Mouse (Mus musculus) left cerebral cortex, adult 2 months (tissue): ENCODE measurements around the gene Ccdc155. TPM values are rescaled to one million over a fixed set of nuclear protein-coding genes. Genes with fewer than 3 reads are reported as not detected.
A peak's percentile ranks its signal among the peaks of the same experiment; 100 is the strongest.

Experiments used
- DNase-seq, 2 experiments: peaks; one replicate each; pipeline ENCODE4 v3.0.0; 2021 to 2022; ENCODE audit warnings: low spot score in 2 of 2, mixed read lengths in 1 of 2; ENCODE audit errors: extremely low spot score in 1 of 2
- H3K27ac ChIP-seq: fragments of 200-600 bp; 2 replicates; pipeline ENCODE4 v1.8.1; 2022
- H3K4me3 ChIP-seq: fragments of 200-600 bp; 2 replicates; pipeline ENCODE4 v1.8.1; 2022
- CTCF ChIP-seq: fragments of 200-600 bp; IDR thresholded peaks from 2 replicates; pipeline ENCODE4 v1.8.1; 2022; ENCODE audit warnings: antibody characterized with exemption, mild to moderate bottlenecking, moderate library complexity
- intact Hi-C: fragments of 180-260 bp; cut with DNase I; formaldehyde crosslinking; loops from one replicate; pipeline ENCODE4 v1.15.1; 2025
- long read RNA-seq, 2 experiments: library from polyadenylated mRNA; stranded (forward); transcript quantifications; one replicate each; pipeline ENCODE4 v2.0.0; 2021; ENCODE audit warnings: borderline mapping rate in 2 of 2
- total RNA-seq, 2 experiments: library from RNA; stranded (reverse); gene quantifications; 2 replicates each; pipeline ENCODE4 v1.2.3; 2021

The Ccdc155 gene
- 1 to 10 TPM; 6.7 to 7.5 TPM for total RNA-seq
- long read RNA-seq, experiment 1, partial matches to known transcripts: 3 of 14 reads
- long read RNA-seq, experiment 1, other reads (novel, unspliced or antisense): 11 of 14 reads
- long read RNA-seq, experiment 2, partial matches to known transcripts: 2 of 11 reads
- long read RNA-seq, experiment 2, other reads (novel, unspliced or antisense): 9 of 11 reads

- no peak; the same call in 1 of the 2 replicates for TF ChIP-seq CTCF
- Histone ChIP-seq H3K27ac (peak within 1 kb of the TSS; percentile 92), H3K4me3 (peak within 1 kb of the TSS; percentile 63)
- intact Hi-C loops: loop anchor here (5.0 kb wide), 1 partner anchor 93 kb away; no protein-coding TSS in a partner anchor
- peak; percentile 86 to 90 for DNase-seq
These were observed at the start of gene Ccdc155 for GRCm38 (mm10) chr7:45204380-45205143. TSS of gene Ccdc155 (minus strand) at chr7:45204892.

DNA sequence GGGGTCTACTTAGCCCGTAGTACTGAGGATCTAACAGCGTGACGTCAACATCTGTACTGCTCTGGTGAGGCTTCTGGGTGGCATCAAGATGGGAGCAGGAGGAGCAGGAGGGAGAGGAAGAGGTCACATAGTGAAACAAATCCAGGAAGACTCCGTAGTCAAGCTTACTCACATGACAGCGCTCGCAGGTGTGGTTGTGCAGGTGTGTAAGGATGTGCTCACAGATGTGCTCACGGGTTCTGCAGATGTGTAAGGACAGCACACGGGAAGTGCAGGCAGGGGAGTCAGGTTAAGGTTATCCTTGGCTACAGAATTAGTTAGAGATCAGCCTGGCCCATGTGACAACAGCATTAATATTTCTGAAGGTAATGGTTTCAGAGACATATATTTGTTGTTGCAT lies 49.1 kb upstream of the Ccdc155 start:
- H3K27ac ChIP-seq: no peak overlapping the region
- intact Hi-C loops: no loop called here
- H3K4me3 ChIP-seq: no peak overlapping the region
- DNase-seq: no peak
- TF ChIP-seq CTCF: no peak

- Histone ChIP-seq H3K4me3 (no peak overlapping the region), H3K27ac (no peak overlapping the region)
- intact Hi-C loops: no loop called here
- TF ChIP-seq CTCF: peak; percentile 14; the same call in 1 of the 2 replicates
- no peak for DNase-seq
These were observed 43.0 kb upstream of the Ccdc155 start for GRCm38 (mm10) chr7:45247666-45248065.

DNA sequence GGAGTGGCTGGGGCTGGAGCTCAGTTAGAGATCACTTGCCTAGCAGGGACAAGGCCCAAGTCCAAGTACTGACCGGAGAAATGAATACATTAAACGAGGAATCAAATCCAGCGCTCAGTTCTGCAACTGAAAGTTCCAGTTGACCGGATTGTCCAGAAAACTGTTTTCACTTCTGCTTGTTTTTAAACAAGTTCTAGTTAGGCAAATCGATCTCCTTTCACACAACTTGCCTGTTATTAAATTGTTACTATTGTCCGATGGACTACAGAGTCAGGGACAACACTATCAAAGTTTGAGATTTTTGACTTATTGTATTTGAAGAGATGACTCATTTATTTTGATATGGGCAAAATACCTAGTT lies 36.7 kb upstream of the Ccdc155 start:
- H3K4me3 ChIP-seq: peak overlapping the region; percentile 41
- H3K27ac ChIP-seq: no peak overlapping the region
- intact Hi-C loops: no loop called here
- DNase-seq: no peak
- no peak for TF ChIP-seq CTCF

DNA sequence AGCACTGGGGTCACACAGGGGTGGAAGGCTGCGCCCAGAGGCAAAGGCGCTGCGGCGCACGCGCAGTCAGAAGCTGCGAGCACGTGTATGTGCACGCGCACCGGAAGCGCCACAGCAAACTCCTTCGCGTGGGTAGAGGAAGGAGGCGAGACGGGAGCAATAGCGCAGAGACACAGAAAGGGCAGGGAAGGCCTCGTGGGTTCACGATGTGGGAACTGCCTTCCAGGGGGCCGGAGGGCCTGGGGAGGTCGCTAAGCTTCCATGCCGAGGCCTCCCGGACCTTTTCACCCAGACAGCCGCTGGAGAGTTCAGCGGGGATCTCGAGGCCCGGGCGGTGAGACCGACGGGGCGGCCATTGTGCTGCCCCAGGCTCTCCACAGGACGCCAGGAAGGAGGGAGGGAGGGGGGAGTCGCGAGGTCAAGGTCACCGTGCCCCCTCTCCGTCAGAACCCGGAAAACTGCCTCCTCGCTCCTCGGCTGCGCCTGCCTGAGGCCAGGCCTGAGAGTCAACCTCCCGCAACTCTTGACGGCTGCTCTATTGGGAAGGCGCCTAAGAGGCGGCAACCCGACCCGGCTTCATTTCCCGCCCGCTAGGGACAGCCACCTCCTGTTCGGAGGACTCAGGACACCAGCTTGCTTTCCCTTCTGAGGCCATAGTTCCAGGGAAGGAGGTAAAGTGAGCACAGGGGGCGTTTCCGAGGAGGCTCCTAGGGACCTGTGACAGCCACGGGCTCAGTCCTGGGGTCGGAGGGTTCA lies 36.1 kb upstream of the Ccdc155 start, which contains the start of gene Slc6a16:
Gene Slc6a16 (plus strand): TSS at position 453 of the 756 bp plus-strand sequence.
- no peak for TF ChIP-seq CTCF
- Histone ChIP-seq H3K4me3 (peak within 1 kb of the TSS; percentile 41), H3K27ac (no peak within 1 kb of the TSS)
- intact Hi-C loops: no loop called here
- DNase-seq: peak; percentile 49 to 68

- Histone ChIP-seq H3K27ac (no peak overlapping the region), H3K4me3 (no peak overlapping the region)
- no peak for DNase-seq
- intact Hi-C loops: no loop called here
- TF ChIP-seq CTCF: no peak
These were observed 35.4 kb upstream of the Ccdc155 start for GRCm38 (mm10) chr7:45240109-45240508.

- intact Hi-C loops: no loop called here
- TF ChIP-seq CTCF: no peak
- Histone ChIP-seq H3K27ac (no peak within 1 kb of the TSS), H3K4me3 (no peak within 1 kb of the TSS)
- DNase-seq: no peak
These were observed 34.2 kb upstream of the Ccdc155 start, which contains the start of gene Cd37 for GRCm38 (mm10) chr7:45238723-45239496. TSS of gene Cd37 (minus strand) at chr7:45239115.

DNA sequence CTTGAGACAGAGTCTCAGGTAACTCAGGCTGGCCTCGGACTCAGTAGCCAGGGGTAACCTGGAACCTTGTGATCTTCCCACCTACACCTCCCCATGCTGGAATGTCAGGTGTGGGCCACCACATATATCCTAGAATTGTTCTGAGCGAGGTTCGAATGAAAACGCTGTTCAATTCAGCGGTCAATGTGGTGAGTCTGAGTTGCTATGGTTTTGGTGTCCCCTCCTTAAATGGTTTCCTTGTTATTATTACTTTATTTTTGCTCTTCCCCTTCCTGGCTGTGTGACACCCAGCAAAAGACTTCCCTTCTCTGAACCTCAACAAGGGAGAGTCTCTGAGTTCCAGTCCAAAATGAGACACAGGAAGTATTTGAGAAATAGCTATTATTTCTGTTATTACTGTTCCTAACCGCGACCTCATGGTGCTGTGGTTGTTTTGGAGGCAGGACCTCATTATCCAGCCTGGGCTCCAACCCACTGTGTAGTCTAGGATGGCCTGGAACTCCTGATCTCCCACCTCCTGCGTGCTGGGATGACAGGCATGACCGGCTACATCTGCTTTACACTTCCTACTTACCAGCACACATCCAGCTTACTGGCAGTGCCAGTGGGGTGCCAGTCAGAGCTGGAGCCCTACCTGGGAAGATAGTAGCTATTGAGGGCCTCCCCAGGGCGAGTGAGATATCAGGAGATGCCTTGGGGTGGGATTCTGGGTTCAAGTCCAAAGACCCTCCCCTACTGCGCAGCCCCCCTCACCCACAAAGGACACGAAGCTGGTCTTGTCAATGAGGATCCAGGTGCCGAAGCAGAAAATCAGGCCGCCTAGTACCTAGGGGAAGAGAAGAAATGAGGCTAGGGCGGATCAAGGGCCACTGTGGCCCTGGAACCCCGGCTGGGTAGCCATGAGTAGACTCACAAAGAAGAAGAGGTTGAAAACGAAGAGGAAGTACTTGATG lies 33.3 kb upstream of the Ccdc155 start:
- no peak for DNase-seq
- no peak for TF ChIP-seq CTCF
- Histone ChIP-seq H3K4me3 (no peak overlapping the region), H3K27ac (no peak overlapping the region)
- intact Hi-C loops: no loop called here

GRCm38 (mm10) chr7:45235656-45236180 lies 31.0 kb upstream of the Ccdc155 start:
- intact Hi-C loops: no loop called here
- H3K27ac ChIP-seq: peak overlapping the region; percentile 47
- TF ChIP-seq CTCF: no peak
- DNase-seq: no peak
- no peak overlapping the region for H3K4me3 ChIP-seq

DNA sequence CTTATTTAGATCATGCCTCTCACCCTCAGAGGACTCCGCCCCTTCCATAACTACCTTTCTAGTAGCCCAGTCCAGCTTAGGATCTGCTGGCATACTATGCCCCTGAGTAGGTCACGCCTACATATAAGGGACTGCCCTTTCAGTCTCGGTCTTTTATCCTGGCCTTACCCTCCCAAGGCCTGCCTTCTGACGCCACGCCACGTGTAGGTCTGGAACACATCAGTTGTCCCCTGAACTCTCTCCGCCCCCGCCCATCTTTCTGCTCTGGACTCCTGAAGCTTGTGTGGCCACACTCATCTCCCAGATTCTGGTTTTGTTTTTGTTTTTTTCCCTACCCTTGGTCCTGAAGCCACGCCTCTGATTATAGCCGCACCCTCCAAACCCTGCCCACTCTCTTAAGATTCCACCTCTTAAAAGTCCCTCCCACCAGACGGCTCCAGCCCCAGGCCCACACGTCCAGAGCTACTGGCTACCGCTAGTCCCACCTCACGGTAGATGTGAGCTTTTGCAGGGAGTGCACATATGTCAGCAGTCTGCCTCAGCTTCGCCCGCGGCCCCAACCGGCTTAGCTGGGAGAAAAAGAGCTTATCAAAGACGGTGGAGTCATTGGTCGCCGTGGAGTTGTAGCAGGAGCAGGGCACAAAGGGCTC lies 30.4 kb upstream of the Ccdc155 start:
- Histone ChIP-seq H3K27ac (peak overlapping the region; percentile 96), H3K4me3 (no peak overlapping the region)
- no peak for TF ChIP-seq CTCF
- intact Hi-C loops: no loop called here
- DNase-seq: no peak
